Mouse (Mus musculus) cerebellum, adult 2 months (tissue): ENCODE measurements around the gene Slit1.

Source experiments
- CTCF ChIP-seq: fragments of 200-500 bp; IDR thresholded peaks from 2 replicates; pipeline ENCODE4 v1.5.1; 2011; ENCODE audit warnings: low read depth, mild to moderate bottlenecking, control low read depth, low read length, moderate library complexity, borderline replicate concordance; ENCODE audit not compliant: insufficient read depth
- POLR2A ChIP-seq: fragments of 200-500 bp; IDR thresholded peaks from 2 replicates; pipeline ENCODE4 v1.6.1; 2011; ENCODE audit warnings: low read length, control low read depth, borderline replicate concordance; ENCODE audit not compliant: insufficient read depth

- TF ChIP-seq POLR2A, result no peak
- no peak for TF ChIP-seq CTCF
These were observed 131.8 kb downstream of the Slit1 start for GRCm38 (mm10) chr19:41611683-41612082.
